Mouse (Mus musculus): ENCODE results near the gene Mylk. TPM values are rescaled to one million over a fixed set of nuclear protein-coding genes. Genes with fewer than 3 reads are reported as not detected.

Mylk gene
- total RNA-seq, 2 experiments from 2014 or later = 14.5 to 14.9 TPM

- intact Hi-C loops (cut with DNase I) = loop anchor here (5.0 kb wide), 1 partner anchor 40 kb away; no protein-coding TSS in a partner anchor
- no peak overlapping the region for H3K27ac ChIP-seq
- H3K4me3 ChIP-seq = no peak overlapping the region
- no peak for TF ChIP-seq CTCF (IDR thresholded peaks at IDR 0.05)
- DNase-seq (ENCODE audit: extremely low spot score in 1 of 2, low spot score in 2 of 2) = no peak
Observed at GRCm38 (mm10) chr16:34857631-34858030, 112.6 kb downstream of the Mylk start.

GRCm38 (mm10) chr16:34860761-34861160 lies 115.8 kb downstream of the Mylk start:
- no peak overlapping the region for H3K4me3 ChIP-seq
- no peak for DNase-seq (ENCODE audit: extremely low spot score in 1 of 2, low spot score in 2 of 2)
- TF ChIP-seq CTCF (IDR thresholded peaks at IDR 0.05) = no peak
- intact Hi-C loops (cut with DNase I) = no loop called here
- H3K27ac ChIP-seq = no peak overlapping the region

GRCm38 (mm10) chr16:34861744-34862365 lies 116.8 kb downstream of the Mylk start:
- no peak for DNase-seq (ENCODE audit: extremely low spot score in 1 of 2, low spot score in 2 of 2)
- Histone ChIP-seq H3K4me3 (no peak overlapping the region), H3K27ac (no peak overlapping the region)
- intact Hi-C loops (cut with DNase I) = no loop called here
- no peak for TF ChIP-seq CTCF (IDR thresholded peaks at IDR 0.05)

- no peak overlapping the region for H3K4me3 ChIP-seq
- no peak overlapping the region for H3K27ac ChIP-seq
- TF ChIP-seq CTCF (IDR thresholded peaks at IDR 0.05) = no peak
- no peak for DNase-seq (ENCODE audit: extremely low spot score in 1 of 2, low spot score in 2 of 2)
- intact Hi-C loops (cut with DNase I) = no loop called here
Observed at GRCm38 (mm10) chr16:34865373-34865772, 120.4 kb downstream of the Mylk start.

GRCm38 (mm10) chr16:34867217-34867616 lies 122.2 kb downstream of the Mylk start:
- intact Hi-C loops (cut with DNase I) = no loop called here

GRCm38 (mm10) chr16:34880031-34880778 lies 135.2 kb downstream of the Mylk start:
- no peak for DNase-seq (ENCODE audit: extremely low spot score in 1 of 2, low spot score in 2 of 2)
- TF ChIP-seq CTCF (IDR thresholded peaks at IDR 0.05) = no peak
- no peak overlapping the region for H3K27ac ChIP-seq
- no peak overlapping the region for H3K4me3 ChIP-seq
- intact Hi-C loops (cut with DNase I) = no loop called here

More at GRCm38 (mm10) chr16:34867217-34867616, 122.2 kb downstream of the Mylk start:
- no peak for DNase-seq (ENCODE audit: extremely low spot score in 1 of 2, low spot score in 2 of 2)
- peak; percentile 35 for TF ChIP-seq CTCF (IDR thresholded peaks at IDR 0.05)
- no peak overlapping the region for H3K27ac ChIP-seq
- H3K4me3 ChIP-seq = no peak overlapping the region

GRCm38 (mm10) chr16:34880815-34881214 lies 135.8 kb downstream of the Mylk start:
- intact Hi-C loops (cut with DNase I) = no loop called here
- no peak for TF ChIP-seq CTCF (IDR thresholded peaks at IDR 0.05)
- DNase-seq (ENCODE audit: extremely low spot score in 1 of 2, low spot score in 2 of 2) = no peak
- Histone ChIP-seq H3K27ac (no peak overlapping the region), H3K4me3 (no peak overlapping the region)

- intact Hi-C loops (cut with DNase I) = no loop called here
- DNase-seq (ENCODE audit: extremely low spot score in 1 of 2, low spot score in 2 of 2) = no peak
- no peak overlapping the region for H3K4me3 ChIP-seq
- H3K27ac ChIP-seq = no peak overlapping the region
- no peak for TF ChIP-seq CTCF (IDR thresholded peaks at IDR 0.05)
Observed at GRCm38 (mm10) chr16:34887037-34887436, 142.0 kb downstream of the Mylk start.

- no peak overlapping the region for H3K27ac ChIP-seq
- no peak overlapping the region for H3K4me3 ChIP-seq
- intact Hi-C loops (cut with DNase I) = no loop called here
- DNase-seq (ENCODE audit: extremely low spot score in 1 of 2, low spot score in 2 of 2) = no peak
- no peak for TF ChIP-seq CTCF (IDR thresholded peaks at IDR 0.05)
Observed at GRCm38 (mm10) chr16:34894016-34894415, 149.0 kb downstream of the Mylk start.

- TF ChIP-seq CTCF (IDR thresholded peaks at IDR 0.05) = no peak
- Histone ChIP-seq H3K27ac (no peak overlapping the region), H3K4me3 (no peak overlapping the region)
- intact Hi-C loops (cut with DNase I) = no loop called here
- no peak for DNase-seq (ENCODE audit: extremely low spot score in 1 of 2, low spot score in 2 of 2)
Observed at GRCm38 (mm10) chr16:34895916-34896315, 150.9 kb downstream of the Mylk start.

GRCm38 (mm10) chr16:34896996-34897395 lies 152.0 kb downstream of the Mylk start:
- no peak overlapping the region for H3K27ac ChIP-seq
- intact Hi-C loops (cut with DNase I) = no loop called here
- no peak overlapping the region for H3K4me3 ChIP-seq
- DNase-seq (ENCODE audit: extremely low spot score in 1 of 2, low spot score in 2 of 2) = no peak
- TF ChIP-seq CTCF (IDR thresholded peaks at IDR 0.05) = peak; percentile 57

GRCm38 (mm10) chr16:34898057-34898789 lies 153.2 kb downstream of the Mylk start:
- no peak overlapping the region for H3K27ac ChIP-seq
- TF ChIP-seq CTCF (IDR thresholded peaks at IDR 0.05) = no peak
- H3K4me3 ChIP-seq = no peak overlapping the region
- DNase-seq (ENCODE audit: extremely low spot score in 1 of 2, low spot score in 2 of 2) = no peak
- intact Hi-C loops (cut with DNase I) = no loop called here

Measured in left cerebral cortex, adult 2 months (tissue).